Mouse (Mus musculus) forebrain, postnatal 0 days (tissue): Measurements from ENCODE around the gene Pcx. TPM values are rescaled to one million over a fixed set of nuclear protein-coding genes. Genes with fewer than 3 reads are reported as not detected.

Experiments used
- ATAC-seq: fragments of 200-750 bp; cut with Nextera tagmentation; 2 replicates; pipeline ENCODE4 v1.8.0; 2017; ENCODE audit warnings: mild to moderate bottlenecking, moderate library complexity
- DNase-seq: peaks from one replicate; pipeline ENCODE4 v3.0.0-alpha.2; 2015
- H3K27ac ChIP-seq: fragments of 300-500 bp; sonication (generic); 2 replicates; pipeline ENCODE4 v1.5.1; 2014; ENCODE audit warnings: low read depth, mild to moderate bottlenecking, antibody characterized with exemption, low read length, moderate library complexity, mixed read lengths
- H3K27me3 ChIP-seq: fragments of 300-500 bp; sonication (generic); 2 replicates; pipeline ENCODE4 v1.6.1; 2014; ENCODE audit warnings: mild to moderate bottlenecking, low read length, mixed read lengths; ENCODE audit not compliant: insufficient read depth
- H3K36me3 ChIP-seq: fragments of 300-500 bp; sonication (generic); 2 replicates; pipeline ENCODE4 v1.6.1; 2014; ENCODE audit warnings: mild to moderate bottlenecking, moderate library complexity; ENCODE audit not compliant: insufficient read depth
- H3K4me1 ChIP-seq: fragments of 300-500 bp; sonication (generic); 2 replicates; pipeline ENCODE4 v1.6.1; 2014; ENCODE audit warnings: antibody characterized with exemption; ENCODE audit not compliant: insufficient read depth
- H3K4me2 ChIP-seq: fragments of 300-500 bp; sonication (generic); 2 replicates; pipeline ENCODE4 v1.6.1; 2014; ENCODE audit warnings: low read depth, mild to moderate bottlenecking, moderate library complexity
- H3K4me3 ChIP-seq: fragments of 300-500 bp; sonication (generic); 2 replicates; pipeline ENCODE4 v1.5.1; 2014; ENCODE audit warnings: low read depth, low read length, mixed read lengths
- H3K9ac ChIP-seq: fragments of 300-500 bp; sonication (generic); 2 replicates; pipeline ENCODE4 v1.6.1; 2014; ENCODE audit warnings: mild to moderate bottlenecking
- H3K9me3 ChIP-seq: fragments of 300-500 bp; sonication (generic); 2 replicates; pipeline ENCODE4 v1.6.1; 2016; ENCODE audit warnings: low read length
- CTCF ChIP-seq: sonication (generic); IDR thresholded peaks from 2 replicates; pipeline ENCODE4 v1.5.1; 2016; ENCODE audit warnings: antibody characterized with exemption, control low read depth, low read depth
- WGBS: fragments of 180-500 bp; shearing (Covaris S2); extraction: QIAGEN DNeasy Blood & Tissue Kit; methylation state at CpG from one replicate; pipeline ENCODE4 v1.1.7; 2014; 5-methylcytosine and 5-hydroxymethylcytosine counted together
- polyA plus RNA-seq: library from polyadenylated mRNA; unstranded; fragments of >200 nt; fragmentation: Nextera tagmentation; extraction: Ambion mirVana; gene quantifications from 2 replicates; pipeline ENCODE4 v1.2.1, GENCODE M21; 2015
- total RNA-seq: library from RNA; depleted of rRNA; stranded (reverse); fragments of >200 nt; gene quantifications from 2 replicates; pipeline ENCODE4 v1.2.3, GENCODE M21; 2014

Pcx gene
- total and polyA plus RNA-seq, 2 experiments from 2014 or later = 34.5 to 40.7 TPM

DNA sequence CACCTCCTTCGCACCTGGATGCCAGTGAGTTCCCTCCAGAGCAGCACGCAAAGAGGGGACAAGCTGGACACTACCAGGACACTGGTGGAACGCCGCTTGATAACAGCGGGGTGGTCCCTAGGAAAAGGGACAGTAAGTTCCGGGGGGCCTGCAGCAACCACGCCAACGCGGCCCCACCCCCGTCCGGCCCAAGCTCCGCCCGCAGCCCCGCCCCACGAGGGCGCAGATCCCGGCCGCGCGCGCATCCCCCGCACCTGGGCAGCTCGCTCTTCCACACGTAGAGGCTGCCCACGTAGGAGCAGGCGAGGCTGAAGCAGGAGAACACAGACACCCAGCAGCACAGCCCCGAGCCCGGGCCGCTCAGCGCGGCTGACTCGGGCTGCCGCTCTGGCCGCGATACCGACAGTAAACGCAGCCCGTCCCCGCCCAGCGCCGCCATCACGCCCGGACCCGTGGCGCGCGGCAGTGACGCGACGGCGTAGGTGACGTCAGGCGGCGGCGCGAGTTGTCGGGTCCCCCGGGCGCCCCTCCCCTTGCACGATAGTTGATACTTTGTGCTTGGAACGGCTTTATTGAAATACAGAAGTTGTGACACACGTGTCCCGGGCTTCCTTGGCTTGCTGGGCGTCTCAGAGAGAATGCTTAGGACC lies 115.0 kb downstream of the Pcx start, which contains the start of gene Rce1:
Gene Rce1, minus strand, starts transcription at position 463 of the 650 bp plus-strand sequence.
- H3K4me1 ChIP-seq = peaks cover 11% of the 10 kb centered on the region; the same call in 1 of the 2 replicates

DNA sequence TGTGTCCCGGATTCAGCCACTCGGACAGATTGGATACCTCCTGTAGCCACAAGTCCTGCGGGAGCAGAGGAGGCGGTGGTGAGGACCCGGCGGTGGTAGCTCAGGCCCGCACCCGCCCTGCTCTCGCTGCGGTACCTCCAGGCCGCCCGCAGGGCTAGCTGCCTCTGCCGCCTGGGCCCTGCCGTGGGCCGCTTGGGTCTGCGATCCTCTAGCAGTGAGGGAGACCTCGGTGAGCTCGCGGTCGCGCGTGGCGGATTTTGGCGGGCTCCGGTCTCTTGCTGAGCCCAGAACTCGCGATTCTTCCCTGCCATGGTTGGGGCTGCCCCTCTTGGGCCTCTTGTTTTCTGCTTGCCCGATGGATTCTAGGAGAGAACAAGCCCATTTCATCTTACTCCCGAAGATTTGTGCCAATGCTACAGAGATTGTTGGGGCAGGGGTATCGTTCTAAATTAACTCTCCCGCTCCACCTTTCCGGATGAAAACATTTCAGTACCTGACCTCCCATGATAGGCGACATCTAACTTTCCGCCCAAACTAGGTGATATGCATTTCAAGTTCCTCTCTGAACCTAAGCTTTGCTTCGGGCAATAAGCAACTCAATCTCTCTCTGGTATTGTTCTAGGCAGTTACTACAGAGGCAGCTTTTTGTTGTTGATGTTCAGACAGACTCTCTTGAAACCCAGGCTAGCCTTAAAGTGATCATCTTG lies 115.7 kb downstream of the Pcx start:
- Histone ChIP-seq H3K27me3 (no peaks in the 10 kb centered on the region), H3K4me2 (peak overlapping the region; percentile 84), H3K27ac (peak overlapping the region; percentile 91; the same call in 1 of the 2 replicates), H3K4me1 (peaks cover 11% of the 10 kb centered on the region; the same call in 1 of the 2 replicates), H3K9me3 (no peaks in the 10 kb centered on the region), H3K36me3 (peaks cover 20% of the 10 kb centered on the region; the same call in 1 of the 2 replicates), H3K9ac (peak overlapping the region; percentile 91), H3K4me3 (peak overlapping the region; percentile 86)
- peak; percentile 62 for ATAC-seq
- no peak for DNase-seq
- TF ChIP-seq CTCF = peak; percentile 11; the same call in 1 of the 2 replicates
- WGBS = 2% methylated on average over 34 of the region's 35 CpGs

More for the DNA sequence above, 115.0 kb downstream of the Pcx start, which contains the start of gene Rce1:
- DNase-seq (peak; percentile 96), ATAC-seq (peak; percentile 96)
- Histone ChIP-seq H3K36me3 (peaks cover 24% of the 10 kb centered on the region; the same call in 1 of the 2 replicates), H3K9ac (peak within 1 kb of the TSS; percentile 91), H3K9me3 (no peaks in the 10 kb centered on the region), H3K4me3 (peak within 1 kb of the TSS; percentile 86), H3K27me3 (no peaks in the 10 kb centered on the region), H3K4me2 (peak within 1 kb of the TSS; percentile 84), H3K27ac (peak within 1 kb of the TSS; percentile 91)
- 1% methylated on average over 64 of the region's 64 CpGs for WGBS
- TF ChIP-seq CTCF = no peak; the same call in 1 of the 2 replicates

DNA sequence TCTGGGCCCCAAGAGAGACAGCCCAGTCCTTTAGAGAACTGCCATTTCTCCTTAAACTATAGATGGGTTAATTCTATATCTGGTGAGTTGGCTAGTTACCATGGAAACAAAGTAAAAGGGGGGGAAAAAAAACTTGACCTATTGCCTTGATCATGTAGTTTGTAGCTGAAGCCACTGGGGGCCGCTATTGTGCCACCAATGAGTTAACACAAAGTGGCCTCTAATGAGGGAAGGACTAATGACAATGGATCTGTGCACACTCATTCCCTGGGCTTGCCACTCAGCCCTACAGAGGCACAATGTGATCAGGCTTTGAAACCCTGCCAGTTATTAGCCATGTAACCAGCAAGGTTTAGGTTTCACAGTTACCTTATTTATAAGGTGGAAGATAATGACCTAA lies 118.5 kb downstream of the Pcx start:
- 0% methylated on average over 1 of the region's 1 CpGs for WGBS
- no peaks in the 10 kb centered on the region for H3K27me3 ChIP-seq
- no peaks in the 10 kb centered on the region for H3K9me3 ChIP-seq
- DNase-seq (peak; percentile 87), ATAC-seq (peak; percentile 69)
- no peak overlapping the region for H3K4me3 ChIP-seq
- H3K36me3 ChIP-seq = peaks cover under 1% of the 10 kb centered on the region; the same call in 1 of the 2 replicates
- no peak overlapping the region for H3K9ac ChIP-seq
- H3K4me1 ChIP-seq = peaks cover 11% of the 10 kb centered on the region; the same call in 1 of the 2 replicates
- H3K4me2 ChIP-seq = no peak overlapping the region
- H3K27ac ChIP-seq = peak overlapping the region; percentile 46; the same call in 1 of the 2 replicates
- peak; percentile 89 for TF ChIP-seq CTCF

DNA sequence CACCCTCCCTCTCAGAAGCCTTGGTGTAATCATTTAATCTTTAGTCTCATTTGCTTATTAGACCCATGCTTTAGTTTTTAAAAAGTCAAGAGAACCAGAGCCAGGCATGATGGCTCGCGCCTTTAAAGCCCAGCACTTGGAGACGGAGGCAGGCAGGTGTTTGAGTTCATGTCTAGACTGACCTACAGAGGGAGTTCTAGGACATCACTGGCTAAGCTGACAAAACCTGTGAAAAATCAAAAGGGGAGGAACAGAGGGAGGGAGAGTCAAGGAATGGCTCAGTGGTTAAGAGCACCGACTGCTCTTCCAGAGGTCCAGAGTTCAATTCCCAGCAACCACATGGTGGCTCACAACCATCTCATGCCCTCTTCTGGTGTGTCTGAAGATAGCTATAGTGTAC lies 125.7 kb downstream of the Pcx start:
- H3K27me3 ChIP-seq = no peaks in the 10 kb centered on the region
- H3K9ac ChIP-seq = no peak overlapping the region
- no peaks in the 10 kb centered on the region for H3K9me3 ChIP-seq
- TF ChIP-seq CTCF = no peak
- no peak overlapping the region for H3K4me3 ChIP-seq
- no peak overlapping the region for H3K27ac ChIP-seq
- no peaks in the 10 kb centered on the region for H3K36me3 ChIP-seq
- WGBS = 59% methylated on average over 4 of the region's 4 CpGs
- no peak overlapping the region for H3K4me2 ChIP-seq
- DNase-seq = no peak
- H3K4me1 ChIP-seq = no peaks in the 10 kb centered on the region
- no peak for ATAC-seq

DNA sequence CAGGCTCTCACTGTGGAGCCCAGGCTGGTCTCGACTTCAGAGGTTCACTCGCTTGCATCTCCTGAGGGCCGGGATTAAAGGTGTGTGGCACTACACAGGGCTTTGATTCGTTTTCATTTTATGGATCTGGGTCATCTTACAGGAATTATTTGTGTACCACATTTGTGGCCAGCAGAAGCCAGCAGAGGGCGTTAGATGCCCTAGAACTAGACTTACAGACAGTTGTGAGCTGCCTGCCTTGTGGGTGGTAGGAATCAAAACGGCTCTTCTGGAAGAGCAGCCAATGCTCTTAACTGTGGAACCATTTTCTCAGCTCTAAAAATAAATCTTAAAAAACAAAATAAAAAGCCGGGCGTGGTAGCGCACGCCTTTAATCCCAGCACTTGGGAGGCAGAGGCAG lies 134.0 kb downstream of the Pcx start:
- Histone ChIP-seq H3K27ac (no peak overlapping the region), H3K4me1 (no peaks in the 10 kb centered on the region), H3K4me2 (no peak overlapping the region), H3K4me3 (no peak overlapping the region), H3K9me3 (no peaks in the 10 kb centered on the region), H3K27me3 (no peaks in the 10 kb centered on the region), H3K9ac (no peak overlapping the region), H3K36me3 (no peaks in the 10 kb centered on the region)
- peak; percentile 66 for DNase-seq
- peak; percentile 56 for TF ChIP-seq CTCF
- 42% methylated on average over 10 of the region's 10 CpGs for WGBS
- ATAC-seq = no peak

DNA sequence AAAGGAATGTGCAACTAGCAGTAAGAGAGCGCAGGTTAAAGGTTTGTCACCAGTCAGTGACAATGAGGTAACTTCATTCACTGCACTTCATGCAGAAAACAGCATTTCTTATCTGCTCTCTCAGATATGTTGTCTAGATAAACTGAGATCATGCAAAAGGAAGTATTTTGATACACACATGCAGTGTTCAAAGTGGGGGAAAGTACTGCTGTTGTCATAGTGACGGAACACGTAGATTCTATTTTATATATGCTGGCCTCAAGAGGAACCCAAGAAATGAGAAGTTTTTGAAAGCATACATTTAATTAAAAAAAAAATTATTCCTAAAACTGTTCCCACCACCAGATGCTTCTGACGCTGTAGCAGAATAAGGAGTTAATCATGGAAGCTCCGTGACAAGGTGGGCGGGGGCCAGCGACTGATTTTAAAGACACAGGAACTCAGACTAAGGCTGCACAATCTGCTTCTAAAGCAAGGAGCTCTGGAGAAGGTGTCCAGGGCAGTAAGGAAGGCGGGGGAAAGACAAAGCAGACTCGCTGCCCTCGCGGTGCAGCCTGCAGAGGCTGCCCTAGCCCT lies 136.7 kb downstream of the Pcx start:
- ATAC-seq = peak; percentile 68
- DNase-seq = peak; percentile 32
- H3K4me2 ChIP-seq = no peak overlapping the region
- no peaks in the 10 kb centered on the region for H3K4me1 ChIP-seq
- no peak for TF ChIP-seq CTCF
- H3K4me3 ChIP-seq = no peak overlapping the region
- no peaks in the 10 kb centered on the region for H3K9me3 ChIP-seq
- no peak overlapping the region for H3K9ac ChIP-seq
- 58% methylated on average over 11 of the region's 11 CpGs for WGBS
- no peak overlapping the region for H3K27ac ChIP-seq
- no peaks in the 10 kb centered on the region for H3K27me3 ChIP-seq
- H3K36me3 ChIP-seq = no peaks in the 10 kb centered on the region

DNA sequence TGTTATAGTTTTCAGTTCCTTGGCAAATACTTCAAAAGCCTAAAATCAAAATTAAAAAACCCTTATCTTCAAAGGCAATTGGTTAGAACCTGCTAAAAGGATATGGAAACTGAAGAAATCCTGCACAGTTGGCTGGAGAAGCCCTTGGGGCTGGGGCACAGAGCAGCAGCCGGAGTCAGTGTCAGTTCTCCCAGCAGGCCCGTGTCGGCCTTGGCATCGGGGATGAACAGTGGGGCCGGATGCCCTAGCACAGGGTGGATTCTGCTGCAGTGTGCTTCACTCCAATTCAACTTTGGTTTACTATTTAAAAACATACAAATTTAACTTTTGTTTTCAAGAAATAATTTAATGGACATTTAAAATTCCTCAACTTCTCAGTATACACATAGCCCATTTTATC lies 147.9 kb downstream of the Pcx start:
- no peaks in the 10 kb centered on the region for H3K27me3 ChIP-seq
- no peak for ATAC-seq
- no peaks in the 10 kb centered on the region for H3K4me1 ChIP-seq
- H3K36me3 ChIP-seq = no peaks in the 10 kb centered on the region
- no peak for TF ChIP-seq CTCF
- no peak overlapping the region for H3K9ac ChIP-seq
- H3K9me3 ChIP-seq = no peaks in the 10 kb centered on the region
- WGBS = 93% methylated on average over 5 of the region's 5 CpGs
- H3K4me3 ChIP-seq = no peak overlapping the region
- no peak overlapping the region for H3K27ac ChIP-seq
- DNase-seq = no peak
- H3K4me2 ChIP-seq = no peak overlapping the region
